Mouse (Mus musculus) thymus, postnatal 36 days (tissue): ENCODE measurements around the gene Spdye4b.

Experiments used
- DNase-seq, 2 experiments: peaks; one replicate each; pipeline ENCODE4 v3.0.0; 2022; ENCODE audit warnings: mixed read lengths in 2 of 2

Spdye4b gene

DNA sequence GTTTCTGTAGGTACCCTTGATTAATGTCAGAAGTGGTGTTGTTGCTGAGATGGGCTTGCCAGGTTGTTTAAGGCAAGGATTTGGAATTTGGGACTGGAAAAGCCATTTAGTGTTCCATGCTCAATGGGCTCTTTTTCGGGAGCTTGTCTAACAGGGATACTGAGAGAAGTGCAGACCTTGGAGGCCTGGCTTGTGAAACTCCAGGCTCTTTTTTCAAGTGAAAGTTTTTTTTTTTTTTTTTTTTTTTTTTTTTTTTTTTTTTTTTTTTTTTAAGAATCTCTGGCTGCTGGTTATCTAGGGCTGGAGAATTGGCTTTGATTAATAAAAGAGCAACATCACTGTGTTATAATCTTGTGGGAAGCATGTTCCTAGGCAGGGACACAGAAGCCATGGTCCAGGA, 41.5 kb downstream of the Spdye4b start:
- DNase-seq, result no peak

DNA sequence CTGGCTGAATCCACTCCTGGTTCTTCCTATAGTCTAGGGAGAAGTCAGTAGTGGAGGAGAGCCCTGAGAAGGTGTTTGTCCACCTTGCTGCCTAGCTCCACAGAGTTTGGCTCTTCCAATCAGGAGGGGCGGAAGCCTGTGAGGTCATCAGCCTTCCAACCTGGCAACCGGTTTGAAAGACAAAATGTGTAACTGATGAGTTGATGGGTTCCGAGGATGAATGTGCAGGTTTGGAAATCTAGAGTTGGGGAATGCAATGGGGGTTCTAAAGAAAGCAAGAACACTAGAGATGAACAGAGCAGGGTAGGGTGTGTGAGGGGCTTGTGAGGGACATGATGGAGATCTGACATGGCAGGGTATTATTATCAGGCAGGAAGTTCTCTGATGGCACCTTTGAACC, 46.0 kb downstream of the Spdye4b start, which contains the start of gene Spdye4a:
Spdye4a (minus strand) TSS at position 101 of the 400 bp plus-strand sequence.
- no peak for DNase-seq

DNA sequence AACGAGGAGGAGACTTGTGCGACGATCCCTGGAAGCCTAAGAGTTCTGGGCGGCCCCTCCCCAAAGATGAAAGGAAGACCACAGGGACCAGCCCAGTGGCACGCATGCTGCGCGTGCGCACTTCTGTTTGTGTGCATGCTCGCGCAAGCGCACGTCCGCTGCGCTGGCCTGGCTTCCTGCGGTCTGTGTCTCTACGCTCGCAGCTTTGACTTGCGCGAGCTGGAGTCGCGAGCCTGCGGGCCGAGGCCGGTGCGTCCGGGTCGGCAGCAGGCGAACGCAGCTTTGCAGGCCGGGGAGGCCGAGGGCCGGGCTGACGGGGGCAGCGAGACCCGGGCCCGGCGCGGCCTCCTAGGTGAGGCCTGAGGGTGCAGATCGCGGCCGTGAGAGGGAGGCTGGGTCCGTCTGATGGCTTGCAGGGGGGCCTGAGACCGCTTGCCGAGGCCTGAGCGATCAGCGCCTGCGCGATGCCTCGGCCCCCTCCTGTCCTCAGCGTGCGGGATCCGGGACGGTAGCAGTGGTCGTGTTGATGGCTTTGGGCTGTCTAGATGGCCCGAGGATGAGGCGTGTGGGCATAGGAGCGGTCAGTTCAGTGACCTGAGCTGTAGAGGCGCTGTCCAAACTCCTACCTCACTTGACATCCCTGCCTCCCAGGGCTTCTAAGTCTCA, 54.3 kb downstream of the Spdye4b start, which contains the start of gene Zfp12:
Zfp12 (plus strand) TSS at position 136 of the 666 bp plus-strand sequence.
- DNase-seq, result peak; percentile 90 to 95

DNA sequence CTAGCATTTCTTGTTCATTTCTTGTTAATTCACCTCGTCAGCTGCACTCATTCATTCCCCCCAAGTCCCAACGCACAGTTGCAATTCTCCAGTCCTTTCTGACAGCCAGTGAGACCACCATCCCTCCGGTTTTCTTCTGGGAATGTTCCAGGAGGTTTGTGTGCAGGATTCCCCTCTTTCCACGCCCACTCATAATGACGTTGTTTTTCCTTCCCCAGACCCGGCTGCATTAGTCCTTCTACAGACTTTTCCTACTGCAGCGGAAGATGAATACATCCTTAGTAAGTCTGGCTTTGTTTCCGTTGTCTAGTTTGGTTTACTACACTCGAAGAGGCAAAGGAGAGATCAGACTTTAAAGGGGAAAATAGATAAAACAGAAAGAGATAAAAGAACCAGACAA, 55.2 kb downstream of the Spdye4b start:
- DNase-seq, result no peak

DNA sequence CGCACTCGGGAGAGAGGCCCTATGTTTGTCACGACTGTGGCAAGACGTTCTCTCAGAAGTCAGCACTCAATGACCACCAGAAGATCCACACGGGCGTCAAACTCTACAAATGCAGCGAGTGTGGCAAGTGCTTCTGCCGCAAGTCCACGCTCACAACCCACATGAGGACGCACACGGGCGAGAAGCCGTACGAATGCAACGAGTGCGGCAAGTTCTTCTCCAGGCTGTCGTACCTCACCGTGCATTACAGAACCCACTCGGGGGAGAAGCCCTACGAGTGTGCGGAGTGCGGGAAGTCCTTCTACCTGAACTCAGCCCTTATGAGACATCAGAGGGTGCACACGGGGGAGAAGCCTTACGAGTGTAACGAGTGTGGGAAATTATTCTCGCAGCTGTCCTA, 64.1 kb downstream of the Spdye4b start:
- DNase-seq, result no peak

DNA sequence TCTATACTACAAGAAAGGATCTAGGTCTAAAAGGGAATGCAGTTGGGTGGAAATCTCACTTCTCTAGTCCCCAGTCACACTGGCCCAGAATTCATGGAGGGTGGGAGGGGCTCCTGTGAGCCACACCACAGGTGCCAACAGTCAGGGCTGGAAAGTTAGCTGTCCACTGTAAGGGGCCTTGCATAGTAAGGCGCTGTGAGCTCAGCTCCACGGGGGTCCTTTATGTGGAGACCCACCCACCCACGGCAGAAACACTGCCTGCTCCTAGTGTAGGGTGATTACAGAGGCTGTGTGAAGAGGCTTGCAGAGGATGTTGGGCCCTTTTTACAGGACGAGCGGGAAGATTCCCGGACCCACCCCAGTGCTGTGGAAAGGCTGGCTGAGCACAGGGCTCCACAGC, 71.2 kb downstream of the Spdye4b start:
- DNase-seq, result no peak

DNA sequence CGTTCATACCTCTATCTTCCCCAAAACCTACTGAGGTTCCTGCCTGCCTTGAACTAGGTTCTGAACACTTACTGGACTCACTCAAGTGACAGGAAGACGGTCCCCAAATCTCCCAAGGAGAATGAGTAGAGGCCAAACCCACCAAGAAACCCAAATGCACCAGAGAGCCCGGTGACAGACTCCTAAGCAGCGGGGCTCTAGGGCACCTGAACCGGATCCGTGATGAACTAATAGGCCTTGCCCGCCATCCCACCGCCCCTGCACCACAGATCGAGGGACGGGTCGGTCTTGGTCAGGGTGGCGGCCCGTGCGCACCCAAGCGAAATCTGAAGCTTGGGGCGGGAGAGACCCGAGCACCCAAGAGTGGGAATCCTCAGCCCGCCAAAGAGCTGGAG, 72.0 kb downstream of the Spdye4b start:
- no peak for DNase-seq

DNA sequence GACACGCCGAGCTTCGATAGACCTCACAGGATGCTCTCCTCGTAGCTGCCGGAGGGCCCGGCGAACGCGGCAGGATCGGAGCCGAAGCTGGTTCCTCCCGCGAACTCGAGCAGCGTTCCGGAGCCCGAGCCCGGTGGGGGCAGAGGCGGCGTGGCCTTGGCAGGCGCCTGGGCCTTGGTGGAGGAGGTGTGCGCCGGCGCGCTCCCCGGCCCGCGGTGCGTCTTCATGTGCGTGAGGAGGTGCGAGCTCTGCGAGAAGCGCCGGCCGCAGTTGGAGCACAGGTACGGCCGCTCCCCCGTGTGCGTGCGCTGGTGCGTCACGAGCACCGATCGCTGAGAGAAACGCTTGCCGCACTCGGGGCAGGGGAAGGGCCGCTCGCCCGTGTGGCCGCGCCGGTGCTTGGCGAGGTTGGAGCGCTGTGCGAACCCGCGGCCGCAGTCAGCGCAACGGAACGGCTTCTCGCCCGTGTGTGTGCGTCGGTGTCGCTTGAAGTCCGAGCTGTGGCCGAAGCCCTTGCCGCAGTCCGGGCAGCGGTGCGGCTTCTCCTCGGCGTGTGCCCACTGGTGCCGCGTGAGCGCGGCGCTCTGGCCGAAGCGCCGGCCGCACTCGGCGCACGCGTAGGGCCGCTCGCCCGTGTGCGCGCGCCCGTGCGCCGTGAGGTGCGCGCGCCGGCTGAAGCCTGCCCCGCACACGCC, 72.5 kb downstream of the Spdye4b start:
- no peak for DNase-seq

DNA sequence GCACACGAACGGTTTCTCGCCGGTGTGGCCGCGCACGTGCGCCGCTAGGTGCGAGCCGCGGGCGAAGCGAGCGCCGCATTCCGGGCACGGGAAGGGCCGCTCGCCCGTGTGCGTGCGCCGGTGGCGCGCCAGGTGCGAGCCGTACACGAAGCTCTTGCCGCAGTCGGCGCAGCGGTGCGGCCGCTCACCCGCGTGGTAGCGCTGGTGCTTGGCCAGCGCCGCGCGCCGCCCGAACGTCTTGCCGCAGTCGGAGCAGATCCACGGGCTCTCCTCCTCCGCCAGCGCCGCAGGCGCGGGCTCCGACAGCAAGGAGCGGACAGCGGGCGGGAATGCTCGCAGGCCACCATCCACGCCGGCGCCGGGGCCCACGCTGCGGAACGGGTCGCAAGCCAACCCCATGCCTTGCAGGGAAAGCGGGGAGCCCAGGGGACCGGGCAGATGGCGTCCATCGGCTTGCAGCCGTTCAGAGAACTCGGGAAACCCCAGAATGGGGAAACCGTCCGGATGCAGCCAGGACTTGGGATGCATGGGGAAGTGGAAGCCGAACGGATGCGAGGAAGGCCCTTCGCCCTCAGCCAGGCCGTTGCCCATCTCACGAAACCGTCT, 73.2 kb downstream of the Spdye4b start:
- DNase-seq, result no peak
